Mouse (Mus musculus): ENCODE measurements around the gene Usp7. TPM values are rescaled to one million over a fixed set of nuclear protein-coding genes. Genes with fewer than 3 reads are reported as not detected.

Gene Usp7
- total and polyA plus RNA-seq, 3 experiments = 25.9 to 362 (median 150) TPM

DNA sequence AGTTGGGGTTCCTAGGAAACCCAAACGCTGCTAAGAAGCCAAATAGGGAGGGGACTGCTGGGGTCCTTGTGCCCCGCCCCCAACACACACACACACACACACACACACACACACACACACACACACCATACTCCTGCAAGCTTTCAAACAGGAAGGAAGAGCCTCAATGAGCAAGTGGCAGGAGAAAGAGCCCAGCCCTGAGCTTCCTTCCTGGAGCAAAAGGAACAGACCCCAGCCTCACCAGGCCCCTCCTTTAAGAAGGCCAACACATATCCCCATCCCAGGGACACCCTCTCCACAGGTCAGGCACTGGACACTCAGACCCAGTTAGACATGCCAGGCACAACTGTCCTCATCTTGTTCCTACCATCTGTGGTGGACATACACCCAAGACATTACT is 129.1 kb downstream of the Usp7 start:
- no peak for TF ChIP-seq TAL1 (conservative IDR thresholded peaks at IDR 0.05; ENCODE audit: low read depth, low read length)
- TF ChIP-seq CTCF (IDR thresholded peaks at IDR 0.05; ENCODE audit: low read depth, low read length) = no peak
- TF ChIP-seq POLR2AphosphoS5 (IDR thresholded peaks at IDR 0.05; ENCODE audit: insufficient replicate concordance, low read depth, low read length) = no peak
- no peak for TF ChIP-seq GATA2 (IDR thresholded peaks at IDR 0.05; ENCODE audit: borderline replicate concordance, low read depth, low read length)
- no peak for TF ChIP-seq GATA1 (IDR thresholded peaks at IDR 0.05; ENCODE audit: borderline replicate concordance, low read length)
- peaks cover 91% of the 10 kb centered on the region for H3K36me3 ChIP-seq (replicated peaks)
- no peaks in the 10 kb centered on the region for H3K27me3 ChIP-seq (ENCODE audit: insufficient read depth, low read length)

GRCm38 (mm10) chr16:8658764-8659163 is 133.3 kb downstream of the Usp7 start:
- DNase-seq (ENCODE audit: low spot score) (no peak), ATAC-seq (ENCODE audit: extremely low read depth, insufficient number of reproducible peaks, low FRiP score, poor library complexity, severe bottlenecking) (no peak)
- TF ChIP-seq TAL1 (conservative IDR thresholded peaks at IDR 0.05; ENCODE audit: low read depth, low read length) (no peak), GATA2 (IDR thresholded peaks at IDR 0.05; ENCODE audit: borderline replicate concordance, low read depth, low read length) (no peak), POLR2AphosphoS5 (IDR thresholded peaks at IDR 0.05; ENCODE audit: insufficient replicate concordance, low read depth, low read length) (peak; percentile 27; the same call in 1 of the 2 replicates)
- peaks cover 35% of the 10 kb centered on the region for H3K4me1 ChIP-seq (ENCODE audit: insufficient read depth, low read depth, low read length)
- H3K4me3 ChIP-seq (ENCODE audit: low read depth, low read length) = no peak overlapping the region
- peaks cover 96% of the 10 kb centered on the region for H3K36me3 ChIP-seq (replicated peaks)
- H3K27me3 ChIP-seq (ENCODE audit: insufficient read depth, low read length) = no peaks in the 10 kb centered on the region
- H3K9me3 ChIP-seq (replicated peaks) = no peaks in the 10 kb centered on the region

More for the DNA sequence above, 129.1 kb downstream of the Usp7 start:
- no peak overlapping the region for H3K4me3 ChIP-seq (ENCODE audit: low read depth, low read length)
- peaks cover 47% of the 10 kb centered on the region for H3K4me1 ChIP-seq (ENCODE audit: insufficient read depth, low read depth, low read length)
- no peak for ATAC-seq (ENCODE audit: extremely low read depth, insufficient number of reproducible peaks, low FRiP score, poor library complexity, severe bottlenecking)
- no peaks in the 10 kb centered on the region for H3K9me3 ChIP-seq (replicated peaks)
- DNase-seq (ENCODE audit: low spot score) = no peak

DNA sequence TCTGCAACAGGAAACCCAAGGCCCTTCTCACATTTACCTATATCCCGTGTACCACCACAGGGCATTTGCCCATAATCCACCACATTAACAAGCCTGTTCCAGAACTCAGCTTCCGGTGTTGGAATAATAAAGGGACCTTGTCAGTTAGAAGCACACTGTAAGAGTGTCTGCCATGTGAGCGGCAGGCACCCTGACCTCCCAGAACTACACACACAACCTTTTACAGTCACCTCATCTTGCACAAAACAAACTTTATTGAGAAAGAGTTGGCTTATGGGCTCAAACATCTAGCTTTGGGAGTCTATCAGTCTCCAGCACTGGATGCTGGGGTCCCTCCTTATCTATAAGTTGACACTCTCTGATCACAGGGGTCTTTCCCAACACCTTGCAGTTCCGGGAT is 133.8 kb downstream of the Usp7 start:
- TF ChIP-seq GATA2 (IDR thresholded peaks at IDR 0.05; ENCODE audit: borderline replicate concordance, low read depth, low read length) (no peak), TAL1 (conservative IDR thresholded peaks at IDR 0.05; ENCODE audit: low read depth, low read length) (no peak), GATA1 (IDR thresholded peaks at IDR 0.05; ENCODE audit: borderline replicate concordance, low read length) (no peak), CTCF (IDR thresholded peaks at IDR 0.05; ENCODE audit: low read depth, low read length) (no peak), POLR2AphosphoS5 (IDR thresholded peaks at IDR 0.05; ENCODE audit: insufficient replicate concordance, low read depth, low read length) (no peak)
- Histone ChIP-seq H3K4me1 (ENCODE audit: insufficient read depth, low read depth, low read length) (peaks cover 36% of the 10 kb centered on the region), H3K4me3 (ENCODE audit: low read depth, low read length) (no peak overlapping the region), H3K36me3 (replicated peaks) (peaks cover 96% of the 10 kb centered on the region), H3K9me3 (replicated peaks) (no peaks in the 10 kb centered on the region), H3K27me3 (ENCODE audit: insufficient read depth, low read length) (no peaks in the 10 kb centered on the region)
- ATAC-seq (ENCODE audit: extremely low read depth, insufficient number of reproducible peaks, low FRiP score, poor library complexity, severe bottlenecking) = no peak
- no peak for DNase-seq (ENCODE audit: low spot score)

GRCm38 (mm10) chr16:8656256-8656655 is 135.9 kb downstream of the Usp7 start:
- no peak for ATAC-seq (ENCODE audit: extremely low read depth, insufficient number of reproducible peaks, low FRiP score, poor library complexity, severe bottlenecking)
- Histone ChIP-seq H3K4me3 (ENCODE audit: low read depth, low read length) (no peak overlapping the region), H3K9me3 (replicated peaks) (no peaks in the 10 kb centered on the region), H3K27me3 (ENCODE audit: insufficient read depth, low read length) (no peaks in the 10 kb centered on the region), H3K36me3 (replicated peaks) (peaks cover 96% of the 10 kb centered on the region), H3K4me1 (ENCODE audit: insufficient read depth, low read depth, low read length) (peaks cover 33% of the 10 kb centered on the region)
- DNase-seq (ENCODE audit: low spot score) = no peak
- TF ChIP-seq CTCF (IDR thresholded peaks at IDR 0.05; ENCODE audit: low read depth, low read length) (no peak), POLR2AphosphoS5 (IDR thresholded peaks at IDR 0.05; ENCODE audit: insufficient replicate concordance, low read depth, low read length) (no peak), GATA1 (IDR thresholded peaks at IDR 0.05; ENCODE audit: borderline replicate concordance, low read length) (no peak), TAL1 (conservative IDR thresholded peaks at IDR 0.05; ENCODE audit: low read depth, low read length) (no peak), GATA2 (IDR thresholded peaks at IDR 0.05; ENCODE audit: borderline replicate concordance, low read depth, low read length) (no peak)

- Histone ChIP-seq H3K27me3 (ENCODE audit: insufficient read depth, low read length) (no peaks in the 10 kb centered on the region), H3K36me3 (replicated peaks) (peaks cover 98% of the 10 kb centered on the region), H3K4me3 (ENCODE audit: low read depth, low read length) (no peak overlapping the region), H3K4me1 (ENCODE audit: insufficient read depth, low read depth, low read length) (peaks cover 27% of the 10 kb centered on the region), H3K9me3 (replicated peaks) (no peaks in the 10 kb centered on the region)
- DNase-seq (ENCODE audit: low spot score) = no peak
- TF ChIP-seq TAL1 (conservative IDR thresholded peaks at IDR 0.05; ENCODE audit: low read depth, low read length) = no peak
- TF ChIP-seq POLR2AphosphoS5 (IDR thresholded peaks at IDR 0.05; ENCODE audit: insufficient replicate concordance, low read depth, low read length) = no peak
- no peak for TF ChIP-seq GATA1 (IDR thresholded peaks at IDR 0.05; ENCODE audit: borderline replicate concordance, low read length)
- no peak for TF ChIP-seq GATA2 (IDR thresholded peaks at IDR 0.05; ENCODE audit: borderline replicate concordance, low read depth, low read length)
- no peak for TF ChIP-seq CTCF (IDR thresholded peaks at IDR 0.05; ENCODE audit: low read depth, low read length)
- peak; percentile 47; the same call in 1 of the 2 replicates for ATAC-seq (ENCODE audit: extremely low read depth, insufficient number of reproducible peaks, low FRiP score, poor library complexity, severe bottlenecking)
These were observed 136.5 kb downstream of the Usp7 start for GRCm38 (mm10) chr16:8655599-8655998.

DNA sequence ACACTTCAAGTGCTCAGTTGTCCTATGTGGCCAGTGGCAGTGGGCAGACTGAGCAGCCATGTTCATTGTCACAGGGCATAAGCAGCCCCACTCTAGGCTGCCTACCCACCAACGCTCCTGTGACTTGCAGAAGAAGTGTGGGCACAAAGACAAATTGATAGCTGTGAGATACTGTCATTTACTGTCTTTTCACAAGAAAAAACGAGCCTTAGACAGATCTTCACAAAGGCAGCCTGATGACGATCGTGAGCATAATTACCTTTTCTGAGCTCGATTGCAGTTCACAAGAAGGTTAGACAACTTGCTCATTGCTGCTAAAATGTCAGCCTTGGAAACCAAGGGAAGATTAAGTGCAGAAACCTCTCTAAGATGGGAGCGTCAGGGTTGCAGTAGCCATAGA is 137.0 kb downstream of the Usp7 start:
- Histone ChIP-seq H3K4me1 (ENCODE audit: insufficient read depth, low read depth, low read length) (peaks cover 23% of the 10 kb centered on the region), H3K27me3 (ENCODE audit: insufficient read depth, low read length) (no peaks in the 10 kb centered on the region), H3K36me3 (replicated peaks) (peaks cover 98% of the 10 kb centered on the region), H3K4me3 (ENCODE audit: low read depth, low read length) (no peak overlapping the region), H3K9me3 (replicated peaks) (no peaks in the 10 kb centered on the region)
- TF ChIP-seq GATA2 (IDR thresholded peaks at IDR 0.05; ENCODE audit: borderline replicate concordance, low read depth, low read length) (no peak), POLR2AphosphoS5 (IDR thresholded peaks at IDR 0.05; ENCODE audit: insufficient replicate concordance, low read depth, low read length) (no peak), GATA1 (IDR thresholded peaks at IDR 0.05; ENCODE audit: borderline replicate concordance, low read length) (no peak), TAL1 (conservative IDR thresholded peaks at IDR 0.05; ENCODE audit: low read depth, low read length) (no peak), CTCF (IDR thresholded peaks at IDR 0.05; ENCODE audit: low read depth, low read length) (no peak)
- ATAC-seq (ENCODE audit: extremely low read depth, insufficient number of reproducible peaks, low FRiP score, poor library complexity, severe bottlenecking) = no peak
- DNase-seq (ENCODE audit: low spot score) = no peak

Measured in G1E (cell line).